Mouse (Mus musculus) CD4-positive, CD25-positive, alpha-beta regulatory T cell (primary cell): Measurements from ENCODE around the gene Usp26. TPM values are rescaled to one million over a fixed set of nuclear protein-coding genes. Genes with fewer than 3 reads are reported as not detected.

Experiments used
- polyA plus RNA-seq: library from polyadenylated mRNA; unstranded; fragments of 100-300 nt; shearing (Covaris generic); gene quantifications from one replicate; pipeline ENCODE4 v1.2.1, GENCODE M21; 2017

Gene Usp26
- not detected for polyA plus RNA-seq

DNA sequence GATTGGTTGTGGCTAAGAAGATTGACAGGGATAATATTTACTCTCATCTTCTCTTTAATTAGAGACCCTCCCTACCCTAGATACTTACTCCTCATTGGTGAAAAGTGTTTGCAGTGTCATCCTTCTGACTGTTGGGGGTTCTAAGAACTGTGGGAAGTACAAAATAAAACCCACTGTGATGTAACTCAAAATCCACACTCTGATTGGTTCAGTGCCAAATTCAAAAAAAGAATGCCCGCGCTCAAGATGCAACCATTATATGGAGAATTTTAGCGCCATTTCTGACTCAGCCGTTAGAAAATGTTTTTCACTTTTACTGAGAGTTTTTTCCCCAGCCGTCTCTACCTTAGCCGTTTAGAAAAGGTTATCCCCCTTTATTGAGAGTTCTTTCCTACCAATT is at the start of gene Usp26:
Gene Usp26 (minus strand): TSS at position 101 of the 400 bp plus-strand sequence.

Other genes starting within 250 kb of the Usp26 start
- not detected for gene Hs6st2, start 119.4 kb downstream of the Usp26 start, polyA plus RNA-seq
- gene 1700080O16Rik, start 171.5 kb upstream of the Usp26 start, polyA plus RNA-seq: not detected